Mouse (Mus musculus): Measurements from ENCODE around the gene Dnaaf2.

Dnaaf2 gene

GRCm38 (mm10) chr12:69210056-69210979 lies 12.1 kb upstream of the Dnaaf2 start:
- CTCF ChIA-PET, result interaction anchor here (0.5 to 2.4 kb wide), 12 partner anchors 13 to 149 kb away, joined by 3 to 24 read pairs (median 3); partner anchors contain the start of genes Gm49383 (in 1 of the 4) and Lrr1 (in 1 of the 4)
- POLR2A ChIA-PET, result interaction anchor here in 3 of 4 experiments (0.6 to 2.2 kb wide), 34 partner anchors 9 to 372 kb away, joined by 3 to 15 read pairs (median 4); partner anchors contain the start of genes Lrr1 (in 3 of the 3), Gm49383 (in 2 of the 3), Pole2 (in 2 of the 3) and Dnaaf2 (in 1 of the 3)

- ChIA-PET CTCF (no interaction called here), POLR2A (interaction anchor here in 1 of 4 experiments (1.2 to 1.3 kb wide), 2 partner anchors 12 to 20 kb away, joined by 4 to 6 read pairs; partner anchors contain the start of gene Gm49383)
These were observed 10.3 kb upstream of the Dnaaf2 start for GRCm38 (mm10) chr12:69208520-69208919.

GRCm38 (mm10) chr12:69207926-69208325 lies 9.7 kb upstream of the Dnaaf2 start:
- CTCF ChIA-PET, result interaction anchor here in 1 of 4 experiments (0.6 kb wide), 1 partner anchor 658 kb away, joined by 3 read pairs; no protein-coding TSS in a partner anchor
- POLR2A ChIA-PET, result interaction anchor here in 2 of 4 experiments (0.9 to 1.3 kb wide), 4 partner anchors 11 to 49 kb away, joined by 3 to 6 read pairs (median 4); partner anchors contain the start of genes Gm49383 (in 2 of the 2) and Rps29 (in 1 of the 2)

GRCm38 (mm10) chr12:69207396-69207795 lies 9.2 kb upstream of the Dnaaf2 start:
- CTCF ChIA-PET, result interaction anchor here in 1 of 4 experiments (0.6 kb wide), 1 partner anchor 659 kb away, joined by 3 read pairs; no protein-coding TSS in a partner anchor
- POLR2A ChIA-PET, result interaction anchor here in 2 of 4 experiments (0.9 to 1.3 kb wide), 5 partner anchors 10 to 48 kb away, joined by 3 to 6 read pairs (median 3); partner anchors contain the start of genes Gm49383 (in 2 of the 2), Mgat2 (in 1 of the 2) and Rps29 (in 1 of the 2)

GRCm38 (mm10) chr12:69204052-69204833 lies 6.0 kb upstream of the Dnaaf2 start, which contains the start of gene Gm49384:
Gm49384 (minus strand) TSS chr12:69204267.
- POLR2A ChIA-PET, result interaction anchor here in 2 of 4 experiments (0.6 to 1.0 kb wide), 5 partner anchors 9 to 212 kb away, joined by 3 to 5 read pairs (median 4); partner anchors contain the start of gene Rps29 (in 1 of the 2)
- CTCF ChIA-PET, result interaction anchor here in 2 of 4 experiments (0.6 to 0.7 kb wide), 3 partner anchors 10 to 73 kb away, joined by 3 read pairs; no protein-coding TSS in a partner anchor

GRCm38 (mm10) chr12:69198985-69199384 lies 756 bp upstream of the Dnaaf2 start:
- CTCF ChIA-PET, result interaction anchor here in 1 of 4 experiments (0.6 kb wide), 1 partner anchor 173 kb away, joined by 3 read pairs; the partner anchor contains the start of gene Arf6
- POLR2A ChIA-PET, result interaction anchor here in 2 of 4 experiments (1.2 to 4.8 kb wide), 7 partner anchors 11 to 41 kb away, joined by 3 to 32 read pairs (median 15); partner anchors contain the start of genes Mgat2 (in 2 of the 2), Lrr1 (in 1 of the 2), Pole2 (in 1 of the 2) and Rpl36al (in 1 of the 2)

GRCm38 (mm10) chr12:69197378-69198163 lies 658 bp downstream of the Dnaaf2 start:
- ChIA-PET CTCF (interaction anchor here in 1 of 4 experiments (0.6 to 1.5 kb wide), 6 partner anchors 12 to 90 kb away, joined by 3 to 6 read pairs (median 3); partner anchors contain the start of genes Mgat2 and Rpl36al), POLR2A (interaction anchor here in 3 of 4 experiments (0.6 to 4.8 kb wide), 34 partner anchors 9 to 532 kb away, joined by 3 to 32 read pairs (median 4); partner anchors contain the start of genes Mgat2 (in 3 of the 3), Rps29 (in 3 of the 3), Lrr1 (in 2 of the 3) and Rpl36al (in 2 of the 3))

- CTCF ChIA-PET, result interaction anchor here in 1 of 4 experiments (0.6 to 1.5 kb wide), 7 partner anchors 12 to 90 kb away, joined by 3 to 6 read pairs (median 3); partner anchors contain the start of genes Mgat2 and Rpl36al
- POLR2A ChIA-PET, result interaction anchor here in 3 of 4 experiments (0.6 to 4.8 kb wide), 36 partner anchors 8 to 533 kb away, joined by 3 to 32 read pairs (median 3); partner anchors contain the start of genes Mgat2 (in 3 of the 3), Rps29 (in 3 of the 3), Lrr1 (in 2 of the 3) and Rpl36al (in 2 of the 3)
These were observed 1.5 kb downstream of the Dnaaf2 start, which contains the start of gene Gm49383 for GRCm38 (mm10) chr12:69196444-69197377. Gm49383 (minus strand) TSS chr12:69197104.

GRCm38 (mm10) chr12:69192637-69193036 lies 5.6 kb downstream of the Dnaaf2 start:
- ChIA-PET CTCF (no interaction called here), POLR2A (interaction anchor here in 2 of 4 experiments (1.0 to 2.0 kb wide), 4 partner anchors 9 to 36 kb away, joined by 5 to 12 read pairs (median 6); partner anchors contain the start of genes Mgat2 (in 2 of the 2) and Rpl36al (in 2 of the 2))

- ChIA-PET CTCF (interaction anchor here in 1 of 4 experiments (0.6 to 0.7 kb wide), 2 partner anchors 60 to 328 kb away, joined by 3 to 5 read pairs; no protein-coding TSS in a partner anchor), POLR2A (interaction anchor here in 3 of 4 experiments (0.6 to 1.4 kb wide), 7 partner anchors 11 to 35 kb away, joined by 3 to 5 read pairs (median 4); partner anchors contain the start of genes Lrr1 (in 1 of the 3) and Rps29 (in 1 of the 3))
These were observed 6.8 kb downstream of the Dnaaf2 start for GRCm38 (mm10) chr12:69191396-69191795.

GRCm38 (mm10) chr12:69190522-69190921 lies 7.7 kb downstream of the Dnaaf2 start:
- CTCF ChIA-PET, result no interaction called here
- POLR2A ChIA-PET, result no interaction called here

- ChIA-PET POLR2A (interaction anchor here in 1 of 4 experiments (1.1 kb wide), 1 partner anchor 22 kb away, joined by 3 read pairs; the partner anchor contains the start of gene Lrr1), CTCF (no interaction called here)
These were observed 8.2 kb downstream of the Dnaaf2 start for GRCm38 (mm10) chr12:69190074-69190473.

GRCm38 (mm10) chr12:69186811-69187471 lies 11.3 kb downstream of the Dnaaf2 start:
- CTCF ChIA-PET, result no interaction called here
- POLR2A ChIA-PET, result interaction anchor here in 3 of 4 experiments (0.7 to 2.7 kb wide), 12 partner anchors 10 to 177 kb away, joined by 3 to 11 read pairs (median 4); partner anchors contain the start of genes Gm49383 (in 3 of the 3), Lrr1 (in 1 of the 3) and Rps29 (in 1 of the 3)

- ChIA-PET POLR2A (interaction anchor here in 3 of 4 experiments (0.9 to 3.4 kb wide), 20 partner anchors 8 to 539 kb away, joined by 3 to 33 read pairs (median 12); partner anchors contain the start of genes Dnaaf2 (in 2 of the 3), Gm49383 (in 2 of the 3), Lrr1 (in 2 of the 3) and Rps29 (in 2 of the 3)), CTCF (interaction anchor here in 1 of 4 experiments (0.8 to 2.1 kb wide), 3 partner anchors 10 to 44 kb away, joined by 3 to 6 read pairs (median 3); partner anchors contain the start of gene Gm49383)
These were observed 12.9 kb downstream of the Dnaaf2 start for GRCm38 (mm10) chr12:69185371-69185770.

Measured in embryonic stem cell, embryonic (primary cell).